Comparison of ENCODE assay signal across 23 mouse cellular contexts in the genomic region with DNA sequence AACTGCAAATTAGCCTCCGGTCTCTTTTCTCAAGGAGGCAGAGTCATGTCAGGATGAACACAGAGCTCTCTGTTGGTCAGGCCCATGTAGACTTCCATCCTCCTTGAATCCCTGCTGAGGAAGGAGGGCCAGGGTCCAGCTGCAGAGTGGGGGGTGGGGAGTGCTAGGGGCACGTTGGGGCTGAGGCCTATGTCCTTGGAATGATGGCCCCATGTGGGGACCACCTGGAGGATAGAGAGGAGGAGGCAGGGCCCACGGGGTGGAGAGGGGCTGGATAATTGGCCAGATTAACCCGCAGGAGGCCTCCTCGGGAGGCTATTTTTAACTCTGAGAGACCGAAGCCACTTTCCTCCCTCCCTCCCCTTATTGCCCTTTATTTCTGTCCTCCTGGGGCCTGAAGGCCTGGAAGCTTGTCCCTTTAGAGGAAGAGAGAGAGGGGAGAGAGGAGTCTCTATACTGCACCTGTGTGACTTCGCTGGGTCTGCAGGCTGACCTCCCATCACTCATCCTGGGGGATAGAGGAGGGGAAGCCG. TPM values are rescaled to one million over a fixed set of nuclear protein-coding genes. Genes with fewer than 3 reads are reported as not detected.
A peak's percentile ranks its signal among the peaks of the same experiment; 100 is the strongest.
DNase-seq lines count a peak whose midpoint lies in the region; ATAC-seq and TF ChIP-seq lines count a peak whose summit lies in the region.
"Had no signal": no experiment of that assay in that cellular context is flagged by ENCODE, and none has a peak within 500 bp of the region (broad histone marks: within the 10 kb centered on the region; RNA-seq: fewer than 3 reads in every experiment).

No protein-coding gene starts in this region.

- WGBS in forebrain, embryonic 10.5 days = 7% methylated on average over 8 of the region's 8 CpGs
- 10% methylated on average over 8 of the region's 8 CpGs for WGBS in forebrain, postnatal 0 days
- 10% methylated on average over 8 of the region's 8 CpGs for WGBS in midbrain, embryonic 11.5 days
- WGBS in midbrain, embryonic 16.5 days = 13% methylated on average over 8 of the region's 8 CpGs
- WGBS in heart, embryonic 12.5 days = 21% methylated on average over 8 of the region's 8 CpGs

- no peak overlapping the region for H3K4me2 ChIP-seq in forebrain, postnatal 0 days (ENCODE audit: low read depth)
- H3K4me2 ChIP-seq in midbrain, embryonic 11.5 days = no peak overlapping the region
- H3K4me2 ChIP-seq in midbrain, embryonic 16.5 days (ENCODE audit: low read length) = no peak overlapping the region
- peak overlapping the region; percentile 1; the same call in 1 of the 2 replicates for H3K4me2 ChIP-seq in heart, embryonic 12.5 days
- H3K4me2 ChIP-seq: embryonic facial prominence, embryonic 15.5 days; kidney, embryonic 15.5 days; limb, embryonic 15.5 days; liver, embryonic 15.5 days; neural tube, embryonic 13.5 days had no signal

- DNase-seq in forebrain, embryonic 10.5 days (ENCODE audit: extremely low spot score, low spot score) = no peak
- DNase-seq in forebrain, postnatal 0 days = no peak
- DNase-seq in midbrain, embryonic 11.5 days (ENCODE audit: low spot score, missing footprints) = peak; percentile 68
- DNase-seq in heart, postnatal 4 days = peak; percentile 31
- DNase-seq in adrenal gland, adult 2 months = no peak
- no peak for DNase-seq in cerebellum, postnatal 36 days
- DNase-seq: adrenal gland, postnatal 25 days; cerebellum, adult 11-12 months; right cerebral cortex, postnatal 25 days; thymus, adult 2 months had no signal

- peaks cover 43% of the 10 kb centered on the region for H3K4me1 ChIP-seq in forebrain, embryonic 10.5 days
- H3K4me1 ChIP-seq in forebrain, postnatal 0 days (ENCODE audit: insufficient read depth) = no peaks in the 10 kb centered on the region
- H3K4me1 ChIP-seq in midbrain, embryonic 11.5 days (ENCODE audit: control insufficient read depth, insufficient read depth, low read length) = no peaks in the 10 kb centered on the region; the same call in 1 of the 2 replicates
- peaks cover 5% of the 10 kb centered on the region; the same call in 1 of the 2 replicates for H3K4me1 ChIP-seq in midbrain, embryonic 16.5 days (ENCODE audit: control insufficient read depth, insufficient read depth, low read length)
- H3K4me1 ChIP-seq in heart, embryonic 12.5 days (replicated peaks) = peaks cover 31% of the 10 kb centered on the region

- H3K27me3 ChIP-seq in forebrain, embryonic 10.5 days (ENCODE audit: poor library complexity, severe bottlenecking) = peaks cover 92% of the 10 kb centered on the region
- H3K27me3 ChIP-seq in forebrain, postnatal 0 days (ENCODE audit: insufficient read depth, low read length) = peaks cover 5% of the 10 kb centered on the region; the same call in 1 of the 2 replicates
- peaks cover 20% of the 10 kb centered on the region for H3K27me3 ChIP-seq in midbrain, embryonic 11.5 days (ENCODE audit: control insufficient read depth, insufficient read depth, low read length)
- peaks cover 12% of the 10 kb centered on the region for H3K27me3 ChIP-seq in midbrain, embryonic 16.5 days (ENCODE audit: control insufficient read depth, insufficient read depth, low read depth, low read length)
- peaks cover 36% of the 10 kb centered on the region for H3K27me3 ChIP-seq in heart, embryonic 12.5 days (replicated peaks)

- no peaks in the 10 kb centered on the region for H3K9me3 ChIP-seq in forebrain, embryonic 10.5 days
- H3K9me3 ChIP-seq in forebrain, postnatal 0 days (ENCODE audit: low read length) = no peaks in the 10 kb centered on the region
- H3K9me3 ChIP-seq in midbrain, embryonic 11.5 days (ENCODE audit: control insufficient read depth, low read length) = no peaks in the 10 kb centered on the region
- no peaks in the 10 kb centered on the region for H3K9me3 ChIP-seq in midbrain, embryonic 16.5 days (replicated peaks; ENCODE audit: control insufficient read depth, low read length, poor library complexity, severe bottlenecking)
- no peaks in the 10 kb centered on the region for H3K9me3 ChIP-seq in heart, embryonic 12.5 days (replicated peaks)
- H3K9me3 ChIP-seq: embryonic facial prominence, embryonic 15.5 days; kidney, embryonic 15.5 days; limb, embryonic 15.5 days; liver, embryonic 15.5 days; midbrain, embryonic 10.5 days; neural tube, embryonic 13.5 days had no signal

- no peak for TF ChIP-seq CTCF in forebrain, postnatal 0 days (IDR thresholded peaks at IDR 0.05; ENCODE audit: low read depth)

- H3K9ac ChIP-seq in forebrain, postnatal 0 days = no peak overlapping the region
- H3K9ac ChIP-seq in midbrain, embryonic 11.5 days (ENCODE audit: low read length) = no peak overlapping the region
- no peak overlapping the region for H3K9ac ChIP-seq in midbrain, embryonic 16.5 days (ENCODE audit: low read depth, low read length)
- H3K9ac ChIP-seq in heart, embryonic 12.5 days = no peak overlapping the region
- H3K9ac ChIP-seq: embryonic facial prominence, embryonic 15.5 days; kidney, embryonic 15.5 days; limb, embryonic 15.5 days; liver, embryonic 15.5 days; neural tube, embryonic 13.5 days had no signal

- no peaks in the 10 kb centered on the region for H3K36me3 ChIP-seq in forebrain, embryonic 10.5 days (replicated peaks)
- no peaks in the 10 kb centered on the region for H3K36me3 ChIP-seq in forebrain, postnatal 0 days (ENCODE audit: insufficient read depth)
- H3K36me3 ChIP-seq in midbrain, embryonic 11.5 days (ENCODE audit: control insufficient read depth, insufficient read depth, low read length) = no peaks in the 10 kb centered on the region
- H3K36me3 ChIP-seq in midbrain, embryonic 16.5 days (ENCODE audit: control insufficient read depth, insufficient read depth, low read length) = no peaks in the 10 kb centered on the region
- no peaks in the 10 kb centered on the region for H3K36me3 ChIP-seq in heart, embryonic 12.5 days
- H3K36me3 ChIP-seq: embryonic facial prominence, embryonic 15.5 days; kidney, embryonic 15.5 days; limb, embryonic 15.5 days; liver, embryonic 15.5 days; midbrain, embryonic 10.5 days; neural tube, embryonic 13.5 days had no signal

- peak overlapping the region; percentile 51 for H3K27ac ChIP-seq in forebrain, embryonic 10.5 days
- H3K27ac ChIP-seq in forebrain, postnatal 0 days (ENCODE audit: low read depth, low read length) = no peak overlapping the region
- H3K27ac ChIP-seq in midbrain, embryonic 11.5 days (ENCODE audit: low read depth, low read length) = no peak overlapping the region
- no peak overlapping the region for H3K27ac ChIP-seq in midbrain, embryonic 16.5 days (ENCODE audit: low read length)
- H3K27ac ChIP-seq in heart, embryonic 12.5 days (ENCODE audit: poor library complexity, severe bottlenecking) = peak overlapping the region; percentile 65
- H3K27ac ChIP-seq: embryonic facial prominence, embryonic 15.5 days; hindbrain, postnatal 0 days; kidney, embryonic 15.5 days; limb, embryonic 15.5 days; liver, embryonic 15.5 days; macrophage; midbrain, embryonic 10.5 days; neural tube, embryonic 13.5 days had no signal

- no peak for ATAC-seq in forebrain, postnatal 0 days
- no peak for ATAC-seq in midbrain, embryonic 11.5 days (ENCODE audit: low FRiP score)
- ATAC-seq in midbrain, embryonic 16.5 days = no peak
- ATAC-seq in heart, embryonic 12.5 days (ENCODE audit: insufficient number of reproducible peaks, low FRiP score) = 0 out of 2 replicates have a peak, but pooled peaks have one; percentile 16
- ATAC-seq: CD4-positive, CD25-positive, alpha-beta regulatory T cell, adult 4 months; hindbrain, postnatal 0 days; intestine, postnatal 0 days; Patski had no signal

- no peak overlapping the region for H3K4me3 ChIP-seq in forebrain, embryonic 10.5 days
- no peak overlapping the region for H3K4me3 ChIP-seq in forebrain, postnatal 0 days (ENCODE audit: low read depth, low read length)
- H3K4me3 ChIP-seq in midbrain, embryonic 11.5 days (ENCODE audit: low read depth, low read length) = no peak overlapping the region
- no peak overlapping the region for H3K4me3 ChIP-seq in midbrain, embryonic 16.5 days (ENCODE audit: low read depth, low read length)
- H3K4me3 ChIP-seq in heart, embryonic 12.5 days = no peak overlapping the region
- H3K4me3 ChIP-seq: embryonic facial prominence, embryonic 15.5 days; kidney, embryonic 15.5 days; limb, embryonic 15.5 days; liver, embryonic 15.5 days; midbrain, embryonic 10.5 days; neural tube, embryonic 13.5 days had no signal

RNA-seq across cellular contexts. Expression of gene Kcnj12, which starts 5.4 kb away (rescaled TPM):
- 0.20 and 0.43 TPM in 2 replicates for polyA plus RNA-seq in forebrain, embryonic 10.5 days (2016; fragmentation: Nextera tagmentation; extraction: Ambion mirVana)
- 7.3 and 8.8 TPM in 2 replicates for total RNA-seq in forebrain, postnatal 0 days (2014; rRNA removed)
- 1.7 and 3.1 TPM in 2 replicates for polyA plus RNA-seq in forebrain, postnatal 0 days (2015; fragmentation: Nextera tagmentation; extraction: Ambion mirVana)
- polyA plus RNA-seq in midbrain, embryonic 11.5 days (2014; fragmentation: Nextera tagmentation; extraction: Ambion mirVana) = 0.16 and 0.33 TPM in 2 replicates
- 3.8 TPM in 2 replicates for polyA plus RNA-seq in midbrain, embryonic 16.5 days (2015; fragmentation: Nextera tagmentation; extraction: Ambion mirVana)
- 3.8 and 4.3 TPM in 2 replicates for polyA plus RNA-seq in heart, embryonic 12.5 days (2016; fragmentation: Nextera tagmentation; extraction: Ambion mirVana)
- 10 to 100 TPM; 18.3 to 21.0 TPM for total RNA-seq in heart, postnatal 4 days (2021)
- total RNA-seq in adrenal gland, adult 2 months (2021) = 1 to 10 TPM; 1.5 to 3.1 TPM
- polyA plus RNA-seq in adrenal gland, adult 2 months (2012; rRNA removed) = 5.0 and 5.1 TPM in 2 replicates
- polyA plus RNA-seq: CD4-positive, CD25-positive, alpha-beta regulatory T cell, adult 4 months; liver, embryonic 15.5 days; macrophage; Patski had no signal

Comparison
In these comparisons a context has a peak if more than half of its experiments do, and no peak if none do; other contexts are left out.
1. H3K27ac ChIP-seq: peak in forebrain, embryonic 10.5 days (single experiment) and heart, embryonic 12.5 days (single experiment); none in forebrain, postnatal 0 days (single experiment), midbrain, embryonic 11.5 days (single experiment) and midbrain, embryonic 16.5 days (single experiment).
2. DNase-seq: peak in midbrain, embryonic 11.5 days (single experiment) and heart, postnatal 4 days (single experiment); none in forebrain, embryonic 10.5 days (single experiment), forebrain, postnatal 0 days (single experiment), adrenal gland, adult 2 months (single experiment) and cerebellum, postnatal 36 days (0 of 2).